Mouse (Mus musculus): Measurements from ENCODE around the gene Zfp382.
"Not testable (repeated sequence)": the region's sequence is repeated elsewhere in the genome, so short reads cannot be mapped to it uniquely, and the experiment has no call there.

Gene Zfp382

GRCm38 (mm10) chr7:30147011-30147410 lies 25.3 kb downstream of the Zfp382 start:
- no peak for DNase-seq (ENCODE audit: low spot score)

GRCm38 (mm10) chr7:30154040-30154439 lies 32.3 kb downstream of the Zfp382 start:
- DNase-seq (ENCODE audit: low spot score) = no peak

GRCm38 (mm10) chr7:30155507-30155906 lies 33.8 kb downstream of the Zfp382 start:
- DNase-seq (ENCODE audit: low spot score) = no peak

GRCm38 (mm10) chr7:30163113-30163512 lies 41.4 kb downstream of the Zfp382 start:
- DNase-seq (ENCODE audit: low spot score) = no peak

- DNase-seq (ENCODE audit: low spot score) = no peak
These were observed 43.0 kb downstream of the Zfp382 start for GRCm38 (mm10) chr7:30164745-30165144.

GRCm38 (mm10) chr7:30168914-30169582 lies 47.3 kb downstream of the Zfp382 start:
- no peak for DNase-seq (ENCODE audit: low spot score)

- peak; percentile 62 for DNase-seq (ENCODE audit: low spot score)
These were observed 48.0 kb downstream of the Zfp382 start, which contains the start of gene Zfp146 for GRCm38 (mm10) chr7:30169583-30170282. Gene Zfp146, minus strand, starts transcription at chr7:30169750.

- no peak for DNase-seq (ENCODE audit: low spot score)
These were observed 48.7 kb downstream of the Zfp382 start for GRCm38 (mm10) chr7:30170283-30170951.

GRCm38 (mm10) chr7:30176474-30176873 lies 54.7 kb downstream of the Zfp382 start:
- DNase-seq (ENCODE audit: low spot score) = no peak

GRCm38 (mm10) chr7:30178256-30178655 lies 56.5 kb downstream of the Zfp382 start:
- DNase-seq (ENCODE audit: low spot score) = no peak

- no peak for DNase-seq (ENCODE audit: low spot score)
These were observed 59.6 kb downstream of the Zfp382 start for GRCm38 (mm10) chr7:30181308-30181707.

GRCm38 (mm10) chr7:30181929-30182328 lies 60.2 kb downstream of the Zfp382 start:
- not testable (repeated sequence) for DNase-seq (ENCODE audit: low spot score)

- not testable (repeated sequence) for DNase-seq (ENCODE audit: low spot score)
These were observed 61.4 kb downstream of the Zfp382 start for GRCm38 (mm10) chr7:30183189-30183588.

- no peak for DNase-seq (ENCODE audit: low spot score)
These were observed 62.1 kb downstream of the Zfp382 start, which contains the start of gene Cox7a1 for GRCm38 (mm10) chr7:30183879-30184289. Gene Cox7a1, plus strand, starts transcription at chr7:30184144.

Measured in urinary bladder, postnatal 10 days (tissue).